Mouse (Mus musculus) heart, embryonic 12.5 days (tissue): ENCODE measurements at regions not wholly inside any gene's neighbourhood (a gene's known extent, or its start where the extent isn't known, plus 50 kb on each side); places are given as distances from the start of the nearest gene placed in this dataset.
A peak's percentile ranks its signal among the peaks of the same experiment; 100 is the strongest.

Experiments
- ATAC-seq: fragments of 200-750 bp; cut with Nextera tagmentation; 2 replicates; pipeline ENCODE4 v1.8.0; 2017; ENCODE audit warnings: moderate TSS enrichment, moderate library complexity; ENCODE audit not compliant: insufficient number of reproducible peaks, low FRiP score
- H3K27ac ChIP-seq: fragments of 300-500 bp; sonication (generic); 2 replicates; pipeline ENCODE4 v1.5.1; 2016; ENCODE audit warnings: mild to moderate bottlenecking, moderate library complexity; ENCODE audit not compliant: poor library complexity, severe bottlenecking
- H3K27me3 ChIP-seq: fragments of 300-500 bp; sonication (generic); replicated peaks from 2 replicates; pipeline ENCODE4 v1.6.1; 2016; ENCODE audit warnings: mild to moderate bottlenecking, moderate library complexity
- H3K36me3 ChIP-seq: fragments of 300-500 bp; sonication (generic); 2 replicates; pipeline ENCODE4 v1.6.1; 2016; ENCODE audit warnings: mild to moderate bottlenecking, moderate library complexity
- H3K4me1 ChIP-seq: fragments of 300-500 bp; sonication (generic); replicated peaks from 2 replicates; pipeline ENCODE4 v1.6.1; 2016; ENCODE audit warnings: mild to moderate bottlenecking
- H3K4me2 ChIP-seq: fragments of 300-500 bp; sonication (generic); 2 replicates; pipeline ENCODE4 v1.6.1; 2016; ENCODE audit warnings: mild to moderate bottlenecking, moderate library complexity
- H3K4me3 ChIP-seq: fragments of 300-500 bp; sonication (generic); 2 replicates; pipeline ENCODE4 v1.5.1; 2016; ENCODE audit warnings: mild to moderate bottlenecking
- H3K9ac ChIP-seq: fragments of 300-500 bp; sonication (generic); 2 replicates; pipeline ENCODE4 v1.6.1; 2016; ENCODE audit warnings: mild to moderate bottlenecking, moderate library complexity
- H3K9me3 ChIP-seq: fragments of 300-500 bp; sonication (generic); replicated peaks from 2 replicates; pipeline ENCODE4 v1.6.1; 2016; ENCODE audit warnings: mild to moderate bottlenecking, moderate library complexity
- WGBS: fragments of 180-500 bp; shearing (Covaris S2); methylation state at CpG from one replicate; pipeline ENCODE4 v1.1.7; 2016; 5-methylcytosine and 5-hydroxymethylcytosine counted together

DNA sequence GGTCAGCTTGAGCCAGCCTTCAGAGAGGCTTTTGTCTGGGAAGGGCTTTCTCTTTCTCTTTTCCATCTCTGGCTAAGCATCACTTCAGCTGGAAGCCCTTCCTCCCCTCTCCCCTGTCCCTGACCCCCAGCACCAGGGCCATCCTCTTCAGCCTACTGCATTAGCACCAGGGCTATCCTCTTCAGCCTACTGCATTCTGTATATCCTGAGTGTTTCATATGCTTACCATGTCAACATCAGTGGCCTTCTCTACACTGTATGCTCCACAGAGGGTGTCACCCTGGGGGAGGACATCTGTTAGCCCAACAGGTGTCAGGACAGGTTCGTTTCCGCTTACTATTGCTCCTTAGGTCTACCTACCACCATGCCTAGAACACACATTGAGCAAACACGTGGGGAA, 282.5 kb downstream of the Rps24 start:
- H3K4me1 ChIP-seq, result peaks cover 15% of the 10 kb centered on the region
- H3K36me3 ChIP-seq, result no peaks in the 10 kb centered on the region
- H3K27me3 ChIP-seq, result 0 out of 2 replicates have a peak, but pooled peaks cover 4% of the 10 kb centered on the region
- H3K4me3 ChIP-seq, result no peak overlapping the region
- WGBS, result 54% methylated on average over 3 of the region's 3 CpGs
- no peak for ATAC-seq
- H3K9ac ChIP-seq, result no peak overlapping the region
- no peak overlapping the region for H3K27ac ChIP-seq
- no peak overlapping the region for H3K4me2 ChIP-seq
- no peaks in the 10 kb centered on the region for H3K9me3 ChIP-seq

- no peak overlapping the region for H3K4me2 ChIP-seq
- H3K36me3 ChIP-seq, result no peaks in the 10 kb centered on the region
- H3K27ac ChIP-seq, result no peak overlapping the region
- no peak overlapping the region; the same call in 1 of the 2 replicates for H3K9ac ChIP-seq
- no peaks in the 10 kb centered on the region for H3K9me3 ChIP-seq
- no peak overlapping the region for H3K4me3 ChIP-seq
- H3K27me3 ChIP-seq, result no peaks in the 10 kb centered on the region
- peaks cover 15% of the 10 kb centered on the region for H3K4me1 ChIP-seq
- ATAC-seq, result no peak
- WGBS, result 29% methylated on average over 11 of the region's 11 CpGs
Measured at GRCm38 (mm10) chr14:24770015-24770977, 283.4 kb downstream of the Rps24 start.

DNA sequence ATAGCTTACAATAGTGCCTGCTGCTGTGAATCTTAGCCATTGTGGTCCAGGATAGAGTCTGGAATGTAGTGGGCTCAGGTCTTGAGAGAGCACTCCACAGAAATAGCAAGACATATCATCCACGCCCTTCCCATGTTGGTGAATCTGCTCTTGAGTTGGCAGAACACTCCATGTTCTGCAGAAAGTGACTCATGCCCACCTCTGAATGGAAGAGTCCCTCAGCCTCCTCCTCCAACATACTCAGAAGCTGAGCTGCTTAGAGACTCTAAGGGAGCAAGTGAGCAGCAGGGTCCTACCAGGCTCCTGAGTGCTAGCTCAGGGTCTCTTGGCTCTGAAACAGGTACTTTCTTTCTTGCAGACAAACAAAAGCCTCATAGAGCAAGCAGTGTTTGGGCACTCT, 284.7 kb downstream of the Rps24 start:
- no peak overlapping the region for H3K27ac ChIP-seq
- peaks cover 15% of the 10 kb centered on the region for H3K4me1 ChIP-seq

DNA sequence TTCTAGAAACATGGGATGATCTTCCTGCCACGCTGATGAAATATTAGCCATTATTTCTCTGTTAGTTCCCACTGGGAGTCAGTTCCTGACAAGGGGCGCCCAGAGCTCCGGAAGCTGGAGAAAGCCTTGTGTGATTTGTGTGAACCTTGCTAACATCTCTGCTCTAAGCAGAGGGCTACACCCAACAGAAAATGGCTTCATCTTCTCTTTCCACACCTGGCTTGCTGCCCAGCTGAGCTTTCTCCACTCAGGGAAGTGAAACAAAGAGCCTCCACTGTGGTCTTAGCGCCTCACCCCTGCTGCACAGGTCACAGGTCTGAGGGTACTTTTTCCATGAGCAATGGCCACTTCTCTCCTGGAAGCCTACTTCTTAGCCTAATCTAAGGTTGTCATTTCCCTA, 285.2 kb downstream of the Rps24 start:
- no peaks in the 10 kb centered on the region for H3K27me3 ChIP-seq
- H3K4me2 ChIP-seq, result no peak overlapping the region
- 71% methylated on average over 4 of the region's 4 CpGs for WGBS
- H3K36me3 ChIP-seq, result no peaks in the 10 kb centered on the region
- no peak overlapping the region for H3K9ac ChIP-seq
- H3K9me3 ChIP-seq, result no peaks in the 10 kb centered on the region
- no peak for ATAC-seq
- H3K4me1 ChIP-seq, result peaks cover 15% of the 10 kb centered on the region
- no peak overlapping the region for H3K27ac ChIP-seq
- no peak overlapping the region for H3K4me3 ChIP-seq

More for the DNA sequence above, 284.7 kb downstream of the Rps24 start:
- H3K27me3 ChIP-seq, result no peaks in the 10 kb centered on the region
- WGBS, result 84% methylated on average over 1 of the region's 1 CpGs
- H3K4me3 ChIP-seq, result no peak overlapping the region
- ATAC-seq, result no peak
- H3K9me3 ChIP-seq, result no peaks in the 10 kb centered on the region
- no peaks in the 10 kb centered on the region for H3K36me3 ChIP-seq
- no peak overlapping the region for H3K4me2 ChIP-seq
- H3K9ac ChIP-seq, result no peak overlapping the region

GRCm38 (mm10) chr14:24778748-24779630, 292.1 kb downstream of the Rps24 start:
- peak; percentile 91 for ATAC-seq
- H3K4me3 ChIP-seq, result peak overlapping the region; percentile 47
- H3K27me3 ChIP-seq, result no peaks in the 10 kb centered on the region
- peak overlapping the region; percentile 64 for H3K9ac ChIP-seq
- H3K27ac ChIP-seq, result peak overlapping the region; percentile 88
- H3K4me1 ChIP-seq, result peaks cover 13% of the 10 kb centered on the region
- H3K4me2 ChIP-seq, result peak overlapping the region; percentile 65
- H3K36me3 ChIP-seq, result no peaks in the 10 kb centered on the region
- under 1% methylated on average over 39 of the region's 39 CpGs for WGBS
- no peaks in the 10 kb centered on the region for H3K9me3 ChIP-seq

DNA sequence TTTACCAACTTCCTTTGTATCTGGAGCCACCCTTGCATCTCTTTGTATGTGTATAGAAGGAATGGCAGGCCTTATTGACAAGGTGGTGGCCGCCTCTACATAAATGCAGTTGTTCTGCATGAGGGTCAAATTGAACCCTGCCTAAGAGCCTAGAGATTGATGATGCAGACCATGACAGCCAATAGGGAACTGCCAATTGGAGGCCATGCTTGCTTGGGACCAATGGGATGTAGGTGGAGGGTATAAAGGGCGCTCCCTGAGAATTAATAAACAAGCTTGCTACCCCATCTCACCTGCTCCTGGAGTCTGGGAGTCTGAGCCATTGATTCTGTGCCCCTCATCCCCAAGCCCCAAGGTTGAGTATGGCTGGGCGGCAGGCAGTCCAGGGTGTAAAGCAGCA, 294.7 kb downstream of the Rps24 start:
- H3K9ac ChIP-seq, result no peak overlapping the region
- 80% methylated on average over 3 of the region's 3 CpGs for WGBS
- no peaks in the 10 kb centered on the region for H3K36me3 ChIP-seq
- no peaks in the 10 kb centered on the region for H3K9me3 ChIP-seq
- ATAC-seq, result no peak
- no peaks in the 10 kb centered on the region for H3K27me3 ChIP-seq
- H3K4me1 ChIP-seq, result peaks cover 17% of the 10 kb centered on the region
- H3K27ac ChIP-seq, result no peak overlapping the region
- no peak overlapping the region for H3K4me3 ChIP-seq
- H3K4me2 ChIP-seq, result no peak overlapping the region

GRCm38 (mm10) chr14:24783889-24784288, 297.0 kb downstream of the Rps24 start:
- H3K27me3 ChIP-seq, result no peaks in the 10 kb centered on the region
- no peak for ATAC-seq
- 66% methylated on average over 6 of the region's 6 CpGs for WGBS
- no peaks in the 10 kb centered on the region for H3K9me3 ChIP-seq
- H3K4me3 ChIP-seq, result no peak overlapping the region
- no peak overlapping the region for H3K4me2 ChIP-seq
- peaks cover 15% of the 10 kb centered on the region for H3K4me1 ChIP-seq
- H3K27ac ChIP-seq, result no peak overlapping the region
- H3K36me3 ChIP-seq, result no peaks in the 10 kb centered on the region
- no peak overlapping the region for H3K9ac ChIP-seq

GRCm38 (mm10) chr14:24785452-24785851, 298.5 kb downstream of the Rps24 start:
- Histone ChIP-seq H3K27ac (no peak overlapping the region), H3K36me3 (no peaks in the 10 kb centered on the region), H3K9ac (no peak overlapping the region), H3K4me2 (no peak overlapping the region), H3K4me3 (no peak overlapping the region), H3K9me3 (no peaks in the 10 kb centered on the region), H3K27me3 (no peaks in the 10 kb centered on the region), H3K4me1 (peaks cover 5% of the 10 kb centered on the region; the same call in 1 of the 2 replicates)
- ATAC-seq, result no peak
- WGBS, result 75% methylated on average over 5 of the region's 5 CpGs

GRCm38 (mm10) chr14:24793375-24794285, 306.7 kb downstream of the Rps24 start:
- Histone ChIP-seq H3K9ac (no peak overlapping the region), H3K4me3 (no peak overlapping the region), H3K27ac (no peak overlapping the region), H3K4me1 (peaks cover 6% of the 10 kb centered on the region; the same call in 1 of the 2 replicates), H3K9me3 (0 out of 2 replicates have a peak, but pooled peaks cover 5% of the 10 kb centered on the region), H3K27me3 (no peaks in the 10 kb centered on the region), H3K36me3 (no peaks in the 10 kb centered on the region), H3K4me2 (no peak overlapping the region)
- no peak for ATAC-seq
- WGBS, result 49% methylated on average over 10 of the region's 10 CpGs

GRCm38 (mm10) chr14:24794359-24794845, 307.5 kb downstream of the Rps24 start:
- Histone ChIP-seq H3K36me3 (no peaks in the 10 kb centered on the region), H3K4me1 (peaks cover 6% of the 10 kb centered on the region; the same call in 1 of the 2 replicates), H3K9ac (no peak overlapping the region), H3K4me3 (no peak overlapping the region), H3K4me2 (no peak overlapping the region), H3K27ac (no peak overlapping the region), H3K9me3 (0 out of 2 replicates have a peak, but pooled peaks cover 5% of the 10 kb centered on the region), H3K27me3 (no peaks in the 10 kb centered on the region)
- ATAC-seq, result no peak
- 70% methylated on average over 12 of the region's 12 CpGs for WGBS
